Mouse (Mus musculus) layer of hippocampus, postnatal 10 days (tissue): ENCODE data around the gene Ntm. TPM values are rescaled to one million over a fixed set of nuclear protein-coding genes. Genes with fewer than 3 reads are reported as not detected.

Source experiments
- DNase-seq, 2 experiments: peaks; one replicate each; pipeline ENCODE4 v3.0.0; 2021; ENCODE audit warnings: low spot score in 2 of 2
- total RNA-seq, 2 experiments: library from RNA; stranded (reverse); gene quantifications; 2 replicates each; pipeline ENCODE4 v1.2.3; 2021

Ntm gene
- total RNA-seq, 2 experiments from 2014 or later: 155 to 170 TPM

GRCm38 (mm10) chr9:29802990-29803737 lies 159.8 kb downstream of the Ntm start:
- DNase-seq: peak; percentile 38 to 54

GRCm38 (mm10) chr9:29802071-29802705 lies 160.8 kb downstream of the Ntm start:
- peak; percentile 27 to 51 for DNase-seq

GRCm38 (mm10) chr9:29796281-29796680 lies 166.7 kb downstream of the Ntm start:
- no peak for DNase-seq

GRCm38 (mm10) chr9:29791199-29791915 lies 171.6 kb downstream of the Ntm start:
- peak; percentile 39 to 54 for DNase-seq

- no peak for DNase-seq
Measured at GRCm38 (mm10) chr9:29790017-29790416, 172.9 kb downstream of the Ntm start.

GRCm38 (mm10) chr9:29788855-29789254 lies 174.1 kb downstream of the Ntm start:
- DNase-seq: no peak

- DNase-seq: no peak
Measured at GRCm38 (mm10) chr9:29787408-29787807, 175.5 kb downstream of the Ntm start.

GRCm38 (mm10) chr9:29782697-29783096 lies 180.2 kb downstream of the Ntm start:
- DNase-seq: no peak

GRCm38 (mm10) chr9:29779739-29780138 lies 183.2 kb downstream of the Ntm start:
- DNase-seq: no peak

GRCm38 (mm10) chr9:29776951-29777350 lies 186.0 kb downstream of the Ntm start:
- no peak for DNase-seq

- no peak for DNase-seq
Measured at GRCm38 (mm10) chr9:29776542-29776941, 186.4 kb downstream of the Ntm start.

GRCm38 (mm10) chr9:29776030-29776429 lies 186.9 kb downstream of the Ntm start:
- DNase-seq: no peak

GRCm38 (mm10) chr9:29772625-29773388 lies 190.1 kb downstream of the Ntm start:
- DNase-seq: no peak

GRCm38 (mm10) chr9:29771870-29772269 lies 191.1 kb downstream of the Ntm start:
- DNase-seq: no peak

- DNase-seq: no peak
Measured at GRCm38 (mm10) chr9:29771071-29771785, 191.7 kb downstream of the Ntm start.

GRCm38 (mm10) chr9:29769361-29769760 lies 193.6 kb downstream of the Ntm start:
- DNase-seq: no peak

- no peak for DNase-seq
Measured at GRCm38 (mm10) chr9:29765990-29766980, 196.7 kb downstream of the Ntm start.

GRCm38 (mm10) chr9:29763338-29763737 lies 199.6 kb downstream of the Ntm start:
- no peak for DNase-seq

GRCm38 (mm10) chr9:29761952-29762586 lies 200.9 kb downstream of the Ntm start:
- DNase-seq: no peak
